Mouse (Mus musculus) G1E-ER4 (cell line): ENCODE measurements around the gene Prmt7. TPM values are rescaled to one million over a fixed set of nuclear protein-coding genes. Genes with fewer than 3 reads are reported as not detected.

Experiments used
- GATA1 ChIP-seq: IDR thresholded peaks from one replicate; pipeline ENCODE4 v1.8.0; 2012; ENCODE audit warnings: low read length, inconsistent platforms
- polyA plus RNA-seq: library from polyadenylated mRNA; stranded (reverse); fragments of >175 nt; gene quantifications from 2 replicates; pipeline ENCODE4 v1.2.3, GENCODE M21; 2012

Prmt7 gene
- polyA plus RNA-seq, 1 experiment: 16.6 TPM

GRCm38 (mm10) chr8:106265398-106265797, 54.7 kb downstream of the Prmt7 start:
- TF ChIP-seq GATA1: no peak

GRCm38 (mm10) chr8:106268710-106269346, 58.1 kb downstream of the Prmt7 start:
- no peak for TF ChIP-seq GATA1

- no peak for TF ChIP-seq GATA1
These were observed 60.1 kb downstream of the Prmt7 start for GRCm38 (mm10) chr8:106270804-106271203.

- TF ChIP-seq GATA1: no peak
These were observed 60.6 kb downstream of the Prmt7 start for GRCm38 (mm10) chr8:106271378-106271777.

- TF ChIP-seq GATA1: no peak
These were observed 62.7 kb downstream of the Prmt7 start for GRCm38 (mm10) chr8:106273468-106273867.

GRCm38 (mm10) chr8:106276709-106277317, 66.1 kb downstream of the Prmt7 start:
- TF ChIP-seq GATA1: no peak

- no peak for TF ChIP-seq GATA1
These were observed 67.8 kb downstream of the Prmt7 start for GRCm38 (mm10) chr8:106278367-106279042.

- no peak for TF ChIP-seq GATA1
These were observed 69.4 kb downstream of the Prmt7 start for GRCm38 (mm10) chr8:106280154-106280553.

- no peak for TF ChIP-seq GATA1
These were observed 70.1 kb downstream of the Prmt7 start for GRCm38 (mm10) chr8:106280844-106281243.

GRCm38 (mm10) chr8:106287445-106287844, 76.7 kb downstream of the Prmt7 start:
- TF ChIP-seq GATA1: no peak

GRCm38 (mm10) chr8:106288732-106289131, 78.0 kb downstream of the Prmt7 start:
- no peak for TF ChIP-seq GATA1

GRCm38 (mm10) chr8:106289464-106289863, 78.7 kb downstream of the Prmt7 start:
- TF ChIP-seq GATA1: no peak

GRCm38 (mm10) chr8:106292484-106293396, 82.0 kb downstream of the Prmt7 start:
- no peak for TF ChIP-seq GATA1

GRCm38 (mm10) chr8:106298261-106298660, 87.5 kb downstream of the Prmt7 start:
- no peak for TF ChIP-seq GATA1

- no peak for TF ChIP-seq GATA1
These were observed 88.1 kb downstream of the Prmt7 start for GRCm38 (mm10) chr8:106298846-106299245.

GRCm38 (mm10) chr8:106299686-106300085, 89.0 kb downstream of the Prmt7 start:
- TF ChIP-seq GATA1: no peak
